Mouse (Mus musculus) spleen, adult 2 months (tissue): ENCODE measurements around the gene Trim80.

ENCODE experiments used
- CTCF ChIP-seq: fragments of 200-500 bp; IDR thresholded peaks from 2 replicates; pipeline ENCODE4 v1.5.1; 2011; ENCODE audit warnings: mild to moderate bottlenecking, inconsistent platforms; ENCODE audit not compliant: insufficient read depth, insufficient read length, insufficient replicate concordance; ENCODE audit errors: extremely low read depth
- POLR2A ChIP-seq: fragments of 200-500 bp; IDR thresholded peaks from 2 replicates; pipeline ENCODE4 v1.6.1; 2011; ENCODE audit warnings: low read depth, low read length, inconsistent platforms

GRCm38 (mm10) chr11:115429307-115429706 is 11.0 kb upstream of the Trim80 start:
- no peak for TF ChIP-seq POLR2A
- no peak for TF ChIP-seq CTCF
